Mouse (Mus musculus) midbrain, embryonic 10.5 days (tissue): ENCODE results near the gene Nrde2. TPM values are rescaled to one million over a fixed set of nuclear protein-coding genes. Genes with fewer than 3 reads are reported as not detected.

ENCODE experiments used
- DNase-seq: peaks from one replicate; pipeline ENCODE4 v3.0.0-alpha.2; 2017; ENCODE audit warnings: low spot score
- H3K27ac ChIP-seq: fragments of 300-500 bp; sonication (generic); replicated peaks from 2 replicates; pipeline ENCODE4 v1.5.1; 2016; ENCODE audit warnings: mild to moderate bottlenecking
- H3K27me3 ChIP-seq: fragments of 300-500 bp; sonication (generic); 2 replicates; pipeline ENCODE4 v1.6.1; 2016; ENCODE audit warnings: low read depth, mild to moderate bottlenecking; ENCODE audit not compliant: poor library complexity, severe bottlenecking
- H3K36me3 ChIP-seq: fragments of 300-500 bp; sonication (generic); 2 replicates; pipeline ENCODE4 v1.6.1; 2016; ENCODE audit warnings: mild to moderate bottlenecking, moderate library complexity
- H3K4me1 ChIP-seq: fragments of 300-500 bp; sonication (generic); 2 replicates; pipeline ENCODE4 v1.6.1; 2016
- H3K4me3 ChIP-seq: fragments of 300-500 bp; sonication (generic); 2 replicates; pipeline ENCODE4 v1.5.1; 2016; ENCODE audit warnings: mild to moderate bottlenecking, moderate library complexity
- H3K9me3 ChIP-seq: fragments of 300-500 bp; sonication (generic); replicated peaks from 2 replicates; pipeline ENCODE4 v1.6.1; 2016; ENCODE audit warnings: mild to moderate bottlenecking
- WGBS: fragments of 180-500 bp; shearing (Covaris S2); methylation state at CpG from one replicate; pipeline ENCODE4 v1.1.7; 2016; 5-methylcytosine and 5-hydroxymethylcytosine counted together
- polyA plus RNA-seq: library from polyadenylated mRNA; unstranded; fragments of >200 nt; fragmentation: Nextera tagmentation; extraction: Ambion mirVana; gene quantifications from 2 replicates; pipeline ENCODE4 v1.2.1, GENCODE M21; 2016

Nrde2 gene
- polyA plus RNA-seq, 1 experiment from 2014 or later, result 14.1 TPM

DNA sequence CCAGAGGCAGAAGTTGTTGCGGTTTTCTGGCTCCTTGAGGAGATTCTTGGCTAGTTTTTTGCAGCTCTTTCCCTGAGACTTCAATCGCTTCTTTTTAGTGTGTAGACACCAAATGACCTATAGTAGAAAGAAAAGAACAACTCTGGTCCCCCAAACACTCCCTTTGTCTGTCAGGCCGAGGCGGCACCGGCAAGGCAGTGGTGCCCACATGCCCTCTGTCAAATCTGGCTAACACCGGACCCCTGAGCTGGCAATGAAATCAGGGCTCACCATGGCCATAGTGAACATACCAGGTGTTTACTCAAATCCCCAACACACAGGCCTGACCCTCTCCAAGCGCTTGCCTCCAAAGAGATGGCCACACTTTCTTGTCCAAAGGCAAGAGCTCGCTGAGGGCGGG lies 28.3 kb downstream of the Nrde2 start:
- WGBS, result 93% methylated on average over 9 of the region's 9 CpGs
- H3K4me3 ChIP-seq, result no peak overlapping the region
- peaks cover 93% of the 10 kb centered on the region for H3K36me3 ChIP-seq
- no peaks in the 10 kb centered on the region for H3K27me3 ChIP-seq
- H3K9me3 ChIP-seq, result no peaks in the 10 kb centered on the region
- DNase-seq, result no peak
- no peaks in the 10 kb centered on the region for H3K4me1 ChIP-seq
- no peak overlapping the region for H3K27ac ChIP-seq

DNA sequence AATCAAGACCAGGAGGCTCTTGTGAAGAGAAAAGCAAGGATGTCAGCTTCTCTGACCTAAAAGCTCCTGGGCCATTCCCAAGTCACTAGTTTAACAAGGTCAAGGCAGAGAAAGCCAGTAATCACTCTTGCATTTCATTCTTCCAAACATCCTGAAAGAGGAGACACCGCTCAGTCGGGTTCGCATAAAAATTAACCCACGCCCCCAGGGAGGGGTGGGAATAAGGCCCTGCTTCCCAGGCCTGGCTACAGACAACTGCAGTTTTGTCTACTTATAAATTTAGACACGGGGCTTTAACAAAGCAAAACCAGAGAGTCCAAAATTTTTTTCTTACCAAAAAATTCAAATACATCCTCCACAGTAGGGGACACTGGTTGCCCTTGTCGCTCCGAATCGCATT lies 30.5 kb downstream of the Nrde2 start:
- Histone ChIP-seq H3K27me3 (no peaks in the 10 kb centered on the region), H3K4me3 (no peak overlapping the region), H3K9me3 (no peaks in the 10 kb centered on the region), H3K4me1 (no peaks in the 10 kb centered on the region), H3K36me3 (peaks cover 95% of the 10 kb centered on the region), H3K27ac (no peak overlapping the region)
- WGBS, result 91% methylated on average over 8 of the region's 8 CpGs
- no peak for DNase-seq

DNA sequence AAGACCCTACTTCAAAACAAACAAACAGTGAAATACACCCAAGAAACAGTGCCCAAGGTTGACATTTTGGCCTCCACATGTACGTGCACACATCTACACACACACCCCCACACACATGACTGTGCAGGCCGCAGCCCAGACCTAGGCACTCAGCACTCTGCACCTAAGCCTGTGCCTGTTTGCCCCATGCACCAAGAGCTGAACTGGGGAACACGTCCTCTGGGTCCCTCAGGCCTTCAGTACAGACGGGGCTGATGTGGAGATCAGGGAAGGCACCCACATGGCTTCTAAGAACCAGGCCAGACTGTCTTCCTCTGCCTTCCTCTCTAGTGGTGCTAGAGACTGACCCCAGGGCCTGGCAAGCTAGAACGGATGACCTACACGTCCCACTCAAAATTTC lies 30.9 kb downstream of the Nrde2 start:
- WGBS, result 87% methylated on average over 6 of the region's 6 CpGs
- no peak for DNase-seq
- H3K4me3 ChIP-seq, result no peak overlapping the region
- H3K27ac ChIP-seq, result no peak overlapping the region
- H3K36me3 ChIP-seq, result peaks cover 95% of the 10 kb centered on the region
- no peaks in the 10 kb centered on the region for H3K4me1 ChIP-seq
- no peaks in the 10 kb centered on the region for H3K9me3 ChIP-seq
- H3K27me3 ChIP-seq, result no peaks in the 10 kb centered on the region

DNA sequence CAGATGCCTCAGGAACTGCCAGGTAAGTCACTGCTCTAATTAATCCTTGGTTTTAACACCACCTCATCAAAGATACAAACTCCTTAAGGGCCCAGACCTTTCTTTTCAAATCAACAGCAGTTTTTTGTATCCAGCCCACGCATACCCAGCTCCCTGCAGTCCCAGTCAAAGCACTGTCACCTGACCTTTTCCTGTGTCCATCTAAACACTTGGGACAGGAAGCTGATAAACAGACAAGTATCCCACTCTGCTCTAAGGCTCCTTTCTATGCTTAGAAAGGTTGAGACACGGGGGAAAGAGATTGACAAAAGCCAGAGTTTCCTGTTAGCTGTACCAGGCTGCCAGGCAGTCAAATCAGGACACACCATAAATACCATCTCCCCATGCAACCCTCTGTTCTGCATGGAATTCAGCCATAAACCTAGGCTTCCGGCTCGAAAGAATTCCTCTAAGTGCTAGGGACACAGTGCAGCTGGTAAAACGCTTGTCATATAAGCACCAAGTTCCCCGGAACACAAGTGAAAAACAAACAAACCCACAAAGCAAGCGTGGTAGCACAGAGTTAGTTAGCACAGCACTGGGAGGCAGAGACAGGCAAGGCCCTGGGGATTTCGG lies 31.5 kb downstream of the Nrde2 start:
- no peaks in the 10 kb centered on the region for H3K9me3 ChIP-seq
- no peaks in the 10 kb centered on the region for H3K27me3 ChIP-seq
- WGBS, result 88% methylated on average over 8 of the region's 8 CpGs
- peaks cover 95% of the 10 kb centered on the region for H3K36me3 ChIP-seq
- H3K4me3 ChIP-seq, result no peak overlapping the region
- H3K27ac ChIP-seq, result no peak overlapping the region
- no peak for DNase-seq
- H3K4me1 ChIP-seq, result no peaks in the 10 kb centered on the region

DNA sequence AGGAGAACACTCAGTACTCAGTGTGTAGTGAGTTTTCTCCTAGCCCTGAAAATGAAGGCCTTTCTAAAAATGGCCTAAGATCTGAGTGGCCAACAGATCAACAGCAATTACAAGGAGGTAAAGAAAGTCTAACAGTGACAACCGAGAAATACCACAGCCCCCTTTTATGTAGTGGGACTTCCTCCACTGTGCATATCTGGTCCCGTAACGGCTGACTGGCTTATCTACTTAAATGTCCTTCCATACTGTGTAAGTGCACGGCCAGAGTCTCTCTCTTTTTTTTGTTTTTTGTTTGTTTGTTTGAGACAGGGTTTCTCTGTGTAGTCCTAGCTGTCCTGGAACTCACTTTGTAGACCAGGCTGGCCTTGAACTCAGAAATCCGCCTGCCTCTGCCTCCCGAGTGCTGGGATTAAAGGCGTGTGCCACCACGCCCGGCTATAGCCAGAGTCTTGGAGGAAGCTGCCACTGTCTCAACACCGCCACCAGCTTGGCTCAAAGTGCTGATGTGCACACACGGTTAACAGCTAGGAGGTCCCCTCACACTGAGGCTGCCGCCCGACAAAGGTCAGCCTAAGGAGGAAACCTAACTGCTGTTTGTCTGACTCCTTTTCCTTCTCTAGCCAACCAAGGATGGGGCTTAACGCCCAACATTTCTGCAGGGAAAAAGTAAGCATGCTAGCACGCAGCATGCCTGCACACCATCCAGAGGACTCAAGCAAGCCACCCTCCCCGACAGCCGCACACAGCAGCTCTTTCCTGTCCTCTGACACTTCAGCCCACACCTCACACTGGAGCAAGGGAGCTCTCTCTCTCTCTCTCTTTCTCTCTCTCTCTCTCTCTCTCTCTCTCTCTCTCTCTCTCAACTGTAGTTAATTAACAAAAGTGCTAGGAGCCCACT lies 32.2 kb downstream of the Nrde2 start:
- no peaks in the 10 kb centered on the region for H3K27me3 ChIP-seq
- H3K9me3 ChIP-seq, result no peaks in the 10 kb centered on the region
- H3K4me3 ChIP-seq, result no peak overlapping the region
- no peak overlapping the region for H3K27ac ChIP-seq
- peaks cover 95% of the 10 kb centered on the region for H3K36me3 ChIP-seq
- 89% methylated on average over 17 of the region's 17 CpGs for WGBS
- DNase-seq, result no peak
- no peaks in the 10 kb centered on the region for H3K4me1 ChIP-seq

DNA sequence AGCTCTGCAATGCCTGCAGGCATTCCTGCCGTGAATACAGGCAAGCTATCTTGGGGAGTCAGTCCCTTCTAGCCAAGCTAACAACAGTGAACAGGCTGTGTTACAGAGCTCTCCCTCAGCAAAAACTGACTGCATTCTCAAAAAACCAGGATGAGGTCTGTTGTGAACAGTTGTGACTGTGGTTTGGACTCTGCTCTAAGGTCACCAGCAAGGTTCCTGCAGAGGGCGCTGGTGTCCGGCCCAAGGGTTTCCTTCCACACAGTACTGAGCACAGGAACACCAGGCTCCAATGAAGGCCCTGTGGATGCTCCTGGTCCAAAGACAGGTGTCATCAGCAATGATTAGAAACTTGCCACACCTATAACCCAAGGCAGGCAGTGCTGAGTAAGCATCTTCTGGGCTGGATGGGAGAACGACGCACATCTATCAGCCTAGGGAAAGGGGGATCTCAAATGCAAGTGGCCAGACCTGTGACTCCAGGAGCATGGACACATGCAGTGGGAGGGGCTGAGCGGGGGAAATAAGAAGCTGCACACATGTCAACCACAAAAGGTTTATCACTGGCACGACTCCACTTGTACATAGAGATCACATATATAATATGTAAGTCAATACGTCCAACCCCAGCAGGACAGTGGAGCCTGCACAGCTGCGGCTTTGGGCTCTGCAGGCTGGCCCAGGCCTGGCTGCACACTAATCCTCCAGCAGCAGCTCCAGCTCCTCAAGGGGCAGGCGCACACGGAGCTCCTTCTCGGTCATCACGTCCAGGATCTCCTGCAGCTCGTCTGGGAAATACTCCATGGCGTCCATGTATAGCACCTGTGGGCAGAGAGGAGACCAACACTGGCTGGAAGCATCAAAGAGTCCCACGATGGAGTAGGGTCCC lies 34.3 kb downstream of the Nrde2 start:
- no peak overlapping the region for H3K4me3 ChIP-seq
- no peaks in the 10 kb centered on the region for H3K27me3 ChIP-seq
- no peaks in the 10 kb centered on the region for H3K4me1 ChIP-seq
- H3K27ac ChIP-seq, result no peak overlapping the region
- 82% methylated on average over 16 of the region's 16 CpGs for WGBS
- peaks cover 97% of the 10 kb centered on the region for H3K36me3 ChIP-seq
- DNase-seq, result no peak
- no peaks in the 10 kb centered on the region for H3K9me3 ChIP-seq

DNA sequence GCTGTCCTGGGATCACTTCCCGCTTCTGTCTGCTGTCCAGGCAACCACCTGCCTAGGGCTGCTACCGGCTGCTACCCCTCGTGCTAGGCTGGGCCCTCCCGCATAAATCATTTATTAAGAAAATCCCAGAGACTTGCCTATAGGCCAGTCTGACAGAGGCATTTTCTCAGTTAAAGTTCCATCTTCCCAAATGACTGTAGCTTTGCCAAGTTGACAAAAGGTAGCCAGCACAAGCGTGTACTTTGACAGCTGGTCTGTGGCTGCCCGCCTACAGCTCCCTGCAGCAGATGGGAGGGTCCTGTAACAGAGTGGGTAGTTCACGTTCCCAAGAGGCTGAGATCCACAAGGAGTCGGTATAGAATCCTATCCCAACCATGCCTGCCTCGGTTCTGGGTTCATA lies 36.0 kb downstream of the Nrde2 start:
- H3K27me3 ChIP-seq, result no peaks in the 10 kb centered on the region
- H3K4me1 ChIP-seq, result no peaks in the 10 kb centered on the region
- H3K9me3 ChIP-seq, result no peaks in the 10 kb centered on the region
- no peak overlapping the region for H3K27ac ChIP-seq
- no peak for DNase-seq
- WGBS, result 89% methylated on average over 9 of the region's 9 CpGs
- H3K4me3 ChIP-seq, result no peak overlapping the region
- peaks cover 97% of the 10 kb centered on the region for H3K36me3 ChIP-seq

DNA sequence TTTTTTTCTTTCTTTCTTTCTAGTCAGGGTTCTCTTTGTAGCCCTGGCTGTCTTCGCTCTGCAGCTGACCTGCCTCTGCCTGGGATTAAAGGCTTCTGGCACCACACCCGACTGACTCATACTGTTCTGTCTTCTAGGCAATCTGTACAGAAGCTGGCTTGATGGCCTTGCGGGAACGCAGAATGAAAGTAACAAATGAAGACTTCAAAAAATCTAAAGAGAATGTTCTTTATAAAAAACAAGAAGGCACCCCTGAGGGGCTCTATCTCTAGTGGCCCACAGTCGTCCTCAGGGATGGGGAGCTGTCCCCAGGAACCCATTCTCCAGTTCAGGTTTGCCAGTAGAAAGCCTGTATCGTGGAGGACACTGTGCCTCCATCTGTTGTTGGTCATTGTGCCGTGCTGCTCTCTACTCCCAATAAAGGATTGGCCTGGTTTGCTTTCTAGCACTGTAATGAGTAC lies 36.5 kb downstream of the Nrde2 start:
- 92% methylated on average over 7 of the region's 7 CpGs for WGBS
- peaks cover 97% of the 10 kb centered on the region for H3K36me3 ChIP-seq

DNA sequence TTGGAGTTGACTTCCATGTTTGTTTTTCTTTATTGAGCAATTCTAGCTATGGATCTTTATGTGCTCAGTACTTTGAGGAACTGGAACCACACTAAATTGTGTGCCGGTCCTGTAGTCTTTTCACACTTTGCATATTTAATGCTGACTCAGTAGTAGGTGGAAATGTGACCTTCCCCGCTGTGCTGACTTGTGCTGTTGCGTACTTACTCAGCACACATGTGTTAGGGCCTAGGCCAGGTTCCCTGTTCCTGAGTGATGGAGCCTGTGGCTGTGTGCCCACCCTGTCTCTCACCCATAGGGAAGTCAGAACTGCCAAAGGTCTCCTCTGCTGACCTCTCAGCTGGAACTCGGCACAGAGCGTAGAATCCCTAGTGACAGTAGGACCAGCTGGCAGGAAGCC lies 43.5 kb downstream of the Nrde2 start:
- no peak overlapping the region for H3K4me3 ChIP-seq
- peaks cover 9% of the 10 kb centered on the region for H3K4me1 ChIP-seq
- DNase-seq, result no peak
- H3K27me3 ChIP-seq, result no peaks in the 10 kb centered on the region
- peaks cover 97% of the 10 kb centered on the region for H3K36me3 ChIP-seq
- no peaks in the 10 kb centered on the region for H3K9me3 ChIP-seq
- H3K27ac ChIP-seq, result no peak overlapping the region
- 89% methylated on average over 5 of the region's 5 CpGs for WGBS

More for the DNA sequence above, 36.5 kb downstream of the Nrde2 start:
- Histone ChIP-seq H3K4me1 (no peaks in the 10 kb centered on the region), H3K27ac (no peak overlapping the region), H3K9me3 (no peaks in the 10 kb centered on the region), H3K4me3 (no peak overlapping the region), H3K27me3 (no peaks in the 10 kb centered on the region)
- DNase-seq, result no peak

DNA sequence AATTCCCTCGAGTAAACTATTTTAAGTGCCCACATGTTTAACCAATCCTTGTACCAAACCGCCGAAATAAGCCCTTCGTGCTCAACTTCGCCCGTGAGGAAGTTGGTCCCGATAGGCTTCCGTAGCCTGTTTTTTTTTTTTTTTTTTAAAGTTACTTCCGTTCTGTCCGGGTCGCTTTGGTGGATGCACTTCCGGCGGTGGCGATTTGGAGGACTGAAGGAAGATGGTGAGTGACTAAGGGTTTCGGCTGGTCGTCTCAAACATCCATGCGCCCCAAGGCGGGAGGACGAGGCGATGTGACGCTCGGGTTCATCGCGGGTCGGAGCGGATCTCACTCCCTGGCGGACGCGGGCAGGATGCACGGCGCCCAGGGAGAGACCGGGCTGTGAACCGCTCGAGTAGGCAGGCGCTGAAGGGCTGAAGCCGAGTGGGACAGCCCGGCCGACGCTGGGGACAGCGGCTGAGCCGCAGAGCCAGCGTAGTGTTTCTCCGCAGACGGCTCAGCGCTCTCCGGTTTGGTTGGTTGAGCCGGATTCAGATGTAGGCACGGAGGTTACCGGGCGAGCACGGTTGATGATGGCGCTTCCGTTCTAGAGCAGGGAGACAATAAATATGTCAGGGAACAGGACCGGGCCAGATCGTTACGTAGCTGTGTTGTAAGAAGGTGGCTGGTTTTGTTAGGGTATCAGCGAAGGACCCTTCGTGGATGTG lies 49.3 kb downstream of the Nrde2 start, which contains the start of gene Psmc1:
Gene Psmc1 (plus strand): TSS at position 169 of the 711 bp plus-strand sequence.
- peaks cover 38% of the 10 kb centered on the region for H3K36me3 ChIP-seq
- H3K4me1 ChIP-seq, result peaks cover 32% of the 10 kb centered on the region
- H3K27ac ChIP-seq, result peak within 1 kb of the TSS; percentile 92
- DNase-seq, result peak; percentile 85
- H3K27me3 ChIP-seq, result no peaks in the 10 kb centered on the region
- under 1% methylated on average over 58 of the region's 58 CpGs for WGBS
- no peaks in the 10 kb centered on the region for H3K9me3 ChIP-seq
- peak within 1 kb of the TSS; percentile 94 for H3K4me3 ChIP-seq

DNA sequence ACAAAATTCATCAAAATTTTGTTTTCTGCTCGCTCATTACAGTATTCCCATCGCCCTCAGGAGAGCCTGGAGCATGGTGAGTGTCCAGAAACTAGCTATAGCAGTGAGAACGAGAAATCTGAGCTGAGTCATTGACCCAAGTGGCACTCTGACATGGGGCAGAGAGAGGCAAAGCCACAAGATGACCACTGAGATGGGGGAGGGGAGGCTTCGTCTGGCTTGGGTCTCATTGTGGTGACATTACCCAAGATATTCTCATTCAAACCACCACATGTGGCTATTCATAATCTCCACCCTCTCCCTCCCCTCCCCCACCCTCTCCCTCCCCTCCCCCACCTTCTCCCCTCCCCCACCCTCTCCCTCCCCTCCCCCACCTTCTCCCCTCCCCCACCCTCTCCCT lies 52.0 kb downstream of the Nrde2 start:
- WGBS, result 57% methylated on average over 4 of the region's 4 CpGs
- H3K27me3 ChIP-seq, result no peaks in the 10 kb centered on the region

More for the DNA sequence above, 52.0 kb downstream of the Nrde2 start:
- no peak for DNase-seq
- H3K9me3 ChIP-seq, result no peaks in the 10 kb centered on the region
- peaks cover 11% of the 10 kb centered on the region for H3K36me3 ChIP-seq
- H3K4me3 ChIP-seq, result no peak overlapping the region
- H3K4me1 ChIP-seq, result peaks cover 32% of the 10 kb centered on the region
- H3K27ac ChIP-seq, result no peak overlapping the region
